Mouse (Mus musculus) liver, embryonic 14.5 days (tissue): Measurements from ENCODE around the gene Pla2g2d. TPM values are rescaled to one million over a fixed set of nuclear protein-coding genes. Genes with fewer than 3 reads are reported as not detected.

Experiments used
- ATAC-seq: fragments of 200-750 bp; cut with Nextera tagmentation; 2 replicates; pipeline ENCODE4 v1.8.0; 2017; ENCODE audit warnings: moderate number of reproducible peaks, mild to moderate bottlenecking, moderate library complexity; ENCODE audit not compliant: insufficient read depth
- DNase-seq, 3 experiments: peaks; one replicate each; pipeline ENCODE4 v3.0.0-alpha.2; 2012 to 2013; ENCODE audit warnings: low read depth in 3 of 3, low spot score in 3 of 3
- H3K27ac ChIP-seq: fragments of 300-500 bp; sonication (generic); 2 replicates; pipeline ENCODE4 v1.5.1; 2014; ENCODE audit warnings: moderate library complexity, mild to moderate bottlenecking, control low read depth, inconsistent platforms
- H3K27me3 ChIP-seq: fragments of 300-500 bp; sonication (generic); 2 replicates; pipeline ENCODE4 v1.6.1; 2014; ENCODE audit warnings: mild to moderate bottlenecking, low read length, moderate library complexity; ENCODE audit not compliant: control insufficient read depth, insufficient read depth
- H3K36me3 ChIP-seq: fragments of 300-500 bp; sonication (generic); replicated peaks from 2 replicates; pipeline ENCODE4 v1.6.1; 2014; ENCODE audit warnings: low read depth; ENCODE audit not compliant: control insufficient read depth, insufficient read depth
- H3K4me1 ChIP-seq, 2 experiments: fragments of 200-500 bp in 1 of 2; fragments of 300-500 bp in 1 of 2; sonication (generic) in 1 of 2; replicated peaks; 2 replicates each; pipeline ENCODE4 v1.6.1; 2012 to 2014; ENCODE audit warnings: antibody characterized with exemption in 1 of 2, inconsistent platforms in 1 of 2, low read length in 1 of 2; ENCODE audit not compliant: control insufficient read depth in 2 of 2, insufficient read depth in 2 of 2
- H3K4me2 ChIP-seq: fragments of 300-500 bp; sonication (generic); 2 replicates; pipeline ENCODE4 v1.6.1; 2014; ENCODE audit warnings: low read depth, mild to moderate bottlenecking, control low read depth, moderate library complexity
- H3K4me3 ChIP-seq, 2 experiments: fragments of 200-500 bp in 1 of 2; fragments of 300-500 bp in 1 of 2; sonication (generic) in 1 of 2; 2 replicates each; pipeline ENCODE4 v1.5.1; 2012 to 2014; ENCODE audit warnings: low read depth in 2 of 2, low read length in 2 of 2, mild to moderate bottlenecking in 2 of 2, control low read depth in 1 of 2, inconsistent platforms in 1 of 2, moderate library complexity in 1 of 2; ENCODE audit not compliant: insufficient read depth in 1 of 2
- H3K9ac ChIP-seq: fragments of 300-500 bp; sonication (generic); replicated peaks from 2 replicates; pipeline ENCODE4 v1.6.1; 2014; ENCODE audit warnings: mild to moderate bottlenecking, control low read depth, moderate library complexity
- H3K9me3 ChIP-seq: fragments of 300-500 bp; sonication (generic); 2 replicates; pipeline ENCODE4 v1.6.1; 2016; ENCODE audit warnings: low read length, mixed read lengths; ENCODE audit not compliant: control insufficient read depth
- CTCF ChIP-seq: IDR thresholded peaks from 2 replicates; pipeline ENCODE4 v1.5.1; 2016; ENCODE audit warnings: antibody characterized with exemption, low read depth, control low read depth
- EP300 ChIP-seq: IDR thresholded peaks from 2 replicates; pipeline ENCODE4 v1.6.1; 2016; ENCODE audit warnings: antibody characterized with exemption, low read depth
- WGBS: fragments of 180-500 bp; shearing (Covaris S2); extraction: QIAGEN DNeasy Blood & Tissue Kit; methylation state at CpG from one replicate; pipeline ENCODE4 v1.1.7; 2014; ENCODE audit not compliant: insufficient replicate concordance; 5-methylcytosine and 5-hydroxymethylcytosine counted together
- polyA plus RNA-seq, 2 experiments: library from polyadenylated mRNA; depleted of rRNA in 1 of 2; stranded (reverse) in 1 of 2; unstranded in 1 of 2; fragments of >200 nt; fragmentation: Nextera tagmentation in 1 of 2; extraction: Ambion mirVana in 1 of 2; gene quantifications; 2 replicates each; pipeline versions ENCODE4 v1.2.1 to v1.2.3; 2012 to 2014

Gene Pla2g2d
- polyA plus RNA-seq, 2 experiments, result not detected

DNA sequence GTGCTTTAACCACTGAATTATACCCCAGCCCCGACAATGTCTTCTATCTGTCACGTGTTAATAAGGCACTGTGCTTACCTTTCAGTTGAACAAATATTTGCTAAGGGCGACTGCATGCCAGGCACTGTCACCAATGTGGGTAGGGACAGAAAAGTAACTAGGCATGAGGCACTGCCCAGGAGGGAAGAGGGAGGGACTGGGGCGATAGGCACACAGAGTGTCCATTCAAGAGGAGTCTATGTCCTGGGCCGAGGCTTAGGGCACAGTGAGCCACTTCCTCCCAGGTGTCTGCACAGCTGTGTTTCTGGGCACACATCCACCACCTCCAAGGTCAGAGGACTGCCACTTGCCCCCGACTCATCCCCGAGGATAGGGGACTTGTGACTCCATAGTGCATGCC, 38.5 kb upstream of the Pla2g2d start, which contains the start of gene Ubxn10:
Gene Ubxn10, minus strand, starts transcription at position 137 of the 400 bp plus-strand sequence.
- WGBS, result 48% methylated on average over 7 of the region's 7 CpGs
- H3K36me3 ChIP-seq, result no peaks in the 10 kb centered on the region
- H3K9ac ChIP-seq, result no peak within 1 kb of the TSS
- H3K27ac ChIP-seq, result no peak within 1 kb of the TSS
- no peaks in the 10 kb centered on the region for H3K4me1 ChIP-seq
- DNase-seq (no peak), ATAC-seq (no peak)
- no peaks in the 10 kb centered on the region for H3K9me3 ChIP-seq
- TF ChIP-seq CTCF (no peak), EP300 (no peak)
- no peaks in the 10 kb centered on the region for H3K27me3 ChIP-seq
- no peak within 1 kb of the TSS for H3K4me2 ChIP-seq
- H3K4me3 ChIP-seq, result no peak within 1 kb of the TSS

DNA sequence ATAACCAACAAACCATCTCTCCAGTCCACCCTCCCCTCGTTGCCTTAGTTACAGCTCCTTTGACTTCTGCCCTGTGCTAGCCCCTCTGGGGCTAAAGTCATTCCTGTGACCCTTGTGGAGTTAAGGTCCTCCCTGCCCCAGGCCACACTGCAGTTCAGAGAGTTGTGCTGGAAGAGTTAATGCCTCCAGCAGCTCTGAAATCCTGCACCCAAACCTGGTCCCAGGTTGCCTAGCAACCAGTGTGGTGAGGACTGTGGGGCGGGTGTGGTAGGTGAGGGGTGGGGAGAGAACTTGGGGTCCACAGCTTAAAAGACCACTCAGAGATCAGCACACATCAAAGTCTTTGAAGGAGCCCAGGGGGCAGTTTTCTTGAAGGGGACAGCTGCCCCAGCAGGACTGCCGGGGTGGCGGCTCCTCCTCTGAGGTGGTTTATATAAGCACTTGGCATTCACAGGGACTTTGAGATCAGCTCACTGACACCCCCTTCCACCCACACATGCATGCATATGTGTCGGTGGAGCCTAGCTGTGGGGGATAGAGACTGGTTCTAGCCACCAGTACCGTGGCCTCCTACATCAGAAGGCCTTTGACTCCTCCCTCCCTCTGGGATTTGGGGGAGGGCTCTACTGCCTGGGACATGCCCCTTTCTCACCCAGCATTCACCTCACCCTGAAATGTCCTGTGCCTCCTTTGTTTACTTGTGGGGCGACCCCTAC, 36.2 kb upstream of the Pla2g2d start:
- H3K4me3 ChIP-seq, result no peak overlapping the region
- H3K4me1 ChIP-seq, result no peaks in the 10 kb centered on the region
- no peak overlapping the region for H3K27ac ChIP-seq
- no peaks in the 10 kb centered on the region for H3K27me3 ChIP-seq
- no peaks in the 10 kb centered on the region for H3K9me3 ChIP-seq
- no peaks in the 10 kb centered on the region for H3K36me3 ChIP-seq
- H3K4me2 ChIP-seq, result no peak overlapping the region
- DNase-seq (no peak), ATAC-seq (no peak)
- 18% methylated on average over 7 of the region's 7 CpGs for WGBS
- no peak overlapping the region for H3K9ac ChIP-seq
- TF ChIP-seq CTCF (no peak), EP300 (no peak)

DNA sequence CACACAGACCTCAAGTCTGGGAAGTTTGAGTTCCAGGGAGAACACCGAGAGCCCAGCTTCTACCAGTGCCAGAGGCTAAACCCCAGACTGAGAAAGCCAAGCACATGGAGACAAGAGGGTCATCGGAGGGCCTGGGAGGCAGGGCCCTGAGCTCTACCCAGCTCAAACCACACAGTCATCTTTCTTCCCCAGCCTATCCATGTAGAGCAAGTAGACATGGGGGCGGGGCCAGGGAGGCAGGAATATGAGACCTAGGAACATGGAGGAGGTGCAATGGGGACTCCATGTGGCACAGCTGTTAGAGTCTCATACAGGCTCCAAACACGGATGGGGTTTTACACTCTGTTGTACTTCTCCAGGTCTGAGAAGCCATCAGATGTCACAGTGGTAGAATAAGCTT, 29.7 kb upstream of the Pla2g2d start:
- Histone ChIP-seq H3K9me3 (no peaks in the 10 kb centered on the region), H3K4me1 (no peaks in the 10 kb centered on the region), H3K4me2 (no peak overlapping the region), H3K27ac (no peak overlapping the region), H3K9ac (no peak overlapping the region), H3K36me3 (no peaks in the 10 kb centered on the region), H3K4me3 (no peak overlapping the region), H3K27me3 (no peaks in the 10 kb centered on the region)
- DNase-seq (no peak), ATAC-seq (no peak)
- 53% methylated on average over 4 of the region's 4 CpGs for WGBS
- no peak for TF ChIP-seq CTCF
- TF ChIP-seq EP300, result no peak

DNA sequence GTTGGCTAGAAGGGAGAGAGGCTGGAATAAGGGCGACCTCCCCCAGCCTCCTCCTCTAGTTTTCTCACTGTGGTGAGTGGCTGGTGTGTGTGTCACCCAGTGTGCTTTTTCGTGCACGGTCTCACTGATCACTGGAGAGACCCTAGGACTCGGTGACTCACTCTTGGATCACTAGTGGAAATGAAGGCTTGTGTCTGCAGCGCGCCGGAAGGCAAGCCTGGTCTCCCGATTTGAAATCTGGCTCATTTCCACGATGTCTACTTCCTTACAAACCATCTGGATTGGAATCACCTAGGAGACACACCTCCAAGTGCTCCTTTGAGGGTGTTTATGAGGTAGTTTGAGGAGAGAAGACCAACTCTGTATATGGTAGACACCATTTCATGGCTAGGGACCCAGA, 28.7 kb upstream of the Pla2g2d start:
- H3K4me3 ChIP-seq, result no peak overlapping the region
- H3K36me3 ChIP-seq, result no peaks in the 10 kb centered on the region
- WGBS, result 57% methylated on average over 9 of the region's 9 CpGs
- no peaks in the 10 kb centered on the region for H3K27me3 ChIP-seq
- no peak overlapping the region for H3K4me2 ChIP-seq
- H3K9me3 ChIP-seq, result no peaks in the 10 kb centered on the region
- no peak for DNase-seq
- ATAC-seq, result no peak
- H3K9ac ChIP-seq, result no peak overlapping the region
- TF ChIP-seq CTCF (no peak), EP300 (no peak)
- no peaks in the 10 kb centered on the region for H3K4me1 ChIP-seq
- H3K27ac ChIP-seq, result no peak overlapping the region

DNA sequence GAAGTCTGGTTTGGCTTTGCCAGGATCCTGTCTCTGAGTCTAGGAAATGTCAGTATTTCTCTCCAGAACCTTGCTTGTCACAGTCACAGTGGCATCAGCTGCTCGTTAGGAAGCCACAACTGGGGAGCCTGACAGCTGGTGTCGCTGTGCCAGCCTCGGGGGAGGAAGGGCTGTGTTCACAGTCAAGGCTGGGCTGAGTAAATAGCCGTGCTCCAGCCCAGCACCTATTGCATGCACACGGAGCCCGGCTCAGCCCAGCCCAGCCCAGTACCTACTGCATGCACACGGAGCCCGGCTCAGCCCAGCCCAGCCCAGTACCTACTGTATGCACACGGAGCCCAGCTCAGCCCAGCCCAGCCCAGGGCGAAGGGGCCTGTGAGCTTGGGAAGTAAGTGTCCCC, 27.7 kb upstream of the Pla2g2d start:
- no peaks in the 10 kb centered on the region for H3K9me3 ChIP-seq
- no peak overlapping the region for H3K4me3 ChIP-seq
- TF ChIP-seq CTCF (no peak), EP300 (no peak)
- no peaks in the 10 kb centered on the region for H3K27me3 ChIP-seq
- DNase-seq (no peak), ATAC-seq (no peak)
- H3K9ac ChIP-seq, result no peak overlapping the region
- WGBS, result 51% methylated on average over 10 of the region's 10 CpGs
- no peaks in the 10 kb centered on the region for H3K4me1 ChIP-seq
- H3K36me3 ChIP-seq, result no peaks in the 10 kb centered on the region
- H3K4me2 ChIP-seq, result no peak overlapping the region
- H3K27ac ChIP-seq, result no peak overlapping the region
